Mouse (Mus musculus) heart, adult 18-20 months (tissue): ENCODE measurements around the gene Emx2. TPM values are rescaled to one million over a fixed set of nuclear protein-coding genes. Genes with fewer than 3 reads are reported as not detected.

Experiments used
- DNase-seq, 2 experiments: peaks; one replicate each; pipeline ENCODE4 v3.0.0; 2021 to 2022; ENCODE audit warnings: mixed read lengths in 1 of 2
- total RNA-seq, 2 experiments: library from RNA; stranded (reverse); gene quantifications; 2 replicates each; pipeline ENCODE4 v1.2.3; 2021

The Emx2 gene
- total RNA-seq, 2 experiments from 2014 or later, result 0.10 TPM; not detected in 1

DNA sequence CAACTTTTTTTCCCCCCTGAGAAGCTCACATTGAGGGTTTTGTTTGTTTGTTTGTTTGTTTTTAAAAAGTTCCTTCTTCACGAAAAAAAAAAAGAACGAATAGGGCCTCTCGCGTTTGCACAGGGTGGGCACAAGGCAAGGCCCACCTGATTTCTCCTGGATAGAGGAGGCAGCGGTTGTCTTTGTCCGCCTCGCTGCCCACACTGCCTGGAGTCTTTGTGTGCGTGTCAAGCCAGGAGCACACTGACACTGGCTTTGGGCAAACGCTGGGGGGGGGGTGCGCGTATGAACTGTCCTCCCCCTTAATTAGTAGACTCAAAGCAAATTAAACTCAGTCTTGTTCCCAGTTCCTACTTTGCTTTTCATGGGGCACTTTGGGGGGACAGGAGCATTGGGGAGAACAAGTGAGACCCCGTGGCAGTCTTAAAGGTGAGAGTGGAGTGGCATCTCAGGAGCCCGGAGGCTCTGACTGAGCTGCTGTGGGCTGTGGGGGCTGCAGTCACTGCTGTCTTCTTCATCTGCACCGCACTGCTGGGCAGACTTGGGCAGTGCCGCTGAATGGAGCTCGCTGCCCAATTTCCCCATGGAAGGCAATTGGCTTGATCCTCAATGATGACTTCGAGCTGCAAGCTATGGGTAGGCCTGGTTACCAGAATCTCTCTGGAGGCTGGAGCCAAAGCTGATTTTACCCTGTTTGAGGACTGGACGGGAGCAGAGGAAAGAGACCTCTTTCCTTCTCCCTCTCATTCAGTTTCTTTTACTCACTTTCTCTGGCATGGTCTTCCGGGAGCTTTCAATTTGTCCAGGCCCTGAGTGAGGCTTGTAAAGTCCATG is 4.5 kb downstream of the Emx2 start:
- DNase-seq, result no peak

DNA sequence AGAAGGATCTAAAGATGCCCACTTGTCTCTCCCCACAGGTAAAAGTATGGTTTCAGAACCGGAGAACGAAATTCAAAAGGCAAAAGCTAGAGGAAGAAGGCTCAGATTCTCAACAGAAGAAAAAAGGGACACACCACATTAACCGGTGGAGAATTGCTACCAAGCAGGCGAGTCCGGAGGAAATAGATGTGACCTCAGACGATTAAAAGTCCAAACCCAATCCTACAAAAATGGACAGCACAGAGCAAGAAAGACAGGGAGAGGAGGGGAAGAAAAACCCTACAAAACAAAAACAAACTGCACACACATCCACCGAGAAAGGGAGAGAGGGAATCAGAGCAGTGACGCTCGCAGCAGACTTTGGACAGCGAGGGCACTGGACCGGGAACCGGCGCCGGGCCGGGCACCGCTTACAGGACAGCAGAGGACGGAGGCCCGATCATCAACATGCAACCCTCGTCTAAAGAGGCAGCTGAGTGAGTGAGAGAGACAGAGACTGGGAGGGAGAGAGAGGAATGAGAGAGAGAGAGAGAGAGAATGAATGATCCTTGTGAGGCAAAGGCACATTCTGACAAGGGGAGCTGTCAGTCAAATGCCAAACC is 5.8 kb downstream of the Emx2 start:
- DNase-seq, result no peak

DNA sequence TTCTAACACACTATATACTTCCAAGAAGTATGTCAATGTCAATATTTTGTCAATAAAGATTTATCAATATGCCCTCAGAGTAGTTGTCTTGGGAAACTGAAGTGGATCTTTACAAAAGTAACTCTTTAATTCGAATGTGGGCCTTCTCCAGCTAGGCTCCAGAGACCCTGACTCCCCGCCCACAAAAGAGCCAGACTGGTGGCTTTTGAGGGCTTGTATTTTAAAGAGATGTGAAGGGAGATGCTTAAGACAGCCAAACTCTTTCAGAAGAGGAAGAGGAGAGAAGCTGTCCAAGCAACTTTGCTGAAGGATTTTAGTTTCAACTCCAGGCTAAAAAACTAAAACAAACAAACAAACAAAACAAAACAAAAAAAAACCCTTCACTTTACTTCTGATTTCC is 7.1 kb downstream of the Emx2 start:
- no peak for DNase-seq

DNA sequence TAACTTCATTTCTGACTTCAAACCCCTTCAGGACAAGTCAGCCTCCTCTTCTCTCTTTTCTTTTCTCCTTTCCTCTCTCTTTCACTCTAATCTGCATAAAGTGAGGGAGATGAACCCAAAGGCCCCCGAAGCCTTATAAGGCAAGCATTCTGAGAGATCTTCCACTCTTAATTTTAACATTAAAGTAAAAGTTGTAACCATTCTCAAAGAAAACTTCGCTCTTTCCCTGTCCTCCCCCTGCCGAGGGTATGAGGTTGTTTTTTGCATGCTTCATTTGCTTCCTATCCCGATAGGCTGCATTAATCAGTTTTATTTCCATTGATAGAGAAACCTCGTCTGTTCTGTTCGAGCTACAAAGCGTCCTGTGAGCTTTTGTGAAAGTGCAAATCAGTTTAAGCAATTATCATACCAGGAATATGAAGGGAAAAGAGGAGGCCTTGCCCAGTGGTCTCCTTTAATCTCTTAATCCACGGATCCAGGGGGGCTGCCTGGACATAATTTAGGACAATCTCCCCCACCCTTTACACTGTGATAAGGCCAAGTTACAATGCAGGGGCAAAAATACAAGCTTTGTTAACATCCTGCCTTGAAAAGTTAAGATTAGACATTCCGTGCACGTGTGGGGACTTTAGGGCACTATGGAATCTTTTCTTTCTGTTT is 7.7 kb downstream of the Emx2 start:
- no peak for DNase-seq

DNA sequence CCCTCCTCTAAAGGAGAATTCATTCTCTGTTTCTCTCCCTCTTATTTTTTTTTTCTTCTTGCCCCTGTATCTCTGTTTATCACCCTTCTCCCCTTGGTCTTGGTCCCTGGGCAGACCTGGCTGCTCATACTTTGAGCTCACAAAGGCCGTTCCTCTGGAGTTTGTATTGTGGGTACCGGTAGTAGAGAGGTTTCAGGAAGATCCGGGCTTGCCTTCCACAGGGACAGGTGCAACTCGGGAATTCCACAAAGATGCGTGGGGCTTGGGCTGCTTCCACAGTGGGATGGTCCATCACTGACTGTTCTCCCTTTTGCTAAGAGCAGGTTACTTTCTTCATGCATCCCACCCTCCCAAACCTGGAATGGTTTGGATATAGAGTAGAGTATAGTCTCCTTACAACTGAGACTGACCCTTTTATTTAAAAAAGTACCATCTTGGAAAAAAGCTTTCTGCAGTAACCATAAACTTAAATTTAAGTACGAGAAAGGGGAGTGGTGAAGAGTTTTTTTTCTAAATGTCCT is 8.3 kb downstream of the Emx2 start:
- DNase-seq, result no peak

DNA sequence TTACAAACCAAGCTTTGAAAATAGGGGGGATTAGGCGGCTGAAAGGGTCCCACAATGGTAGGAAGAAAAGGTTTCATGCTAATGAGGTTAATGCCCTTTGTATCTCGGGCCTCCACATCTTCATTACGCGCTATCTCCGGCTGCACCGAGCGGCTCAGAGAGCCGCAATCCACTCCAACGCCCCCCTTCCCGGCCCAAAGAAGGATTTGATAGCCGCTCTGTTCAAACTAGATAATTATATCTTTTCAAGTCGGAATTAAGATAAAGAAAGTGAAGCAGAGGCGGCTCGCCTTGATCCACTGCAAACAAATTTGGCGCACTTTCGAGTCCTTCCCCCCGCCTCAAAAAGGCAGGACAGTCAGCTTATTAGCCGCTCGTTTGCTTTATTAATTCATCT is 8.8 kb downstream of the Emx2 start:
- no peak for DNase-seq

DNA sequence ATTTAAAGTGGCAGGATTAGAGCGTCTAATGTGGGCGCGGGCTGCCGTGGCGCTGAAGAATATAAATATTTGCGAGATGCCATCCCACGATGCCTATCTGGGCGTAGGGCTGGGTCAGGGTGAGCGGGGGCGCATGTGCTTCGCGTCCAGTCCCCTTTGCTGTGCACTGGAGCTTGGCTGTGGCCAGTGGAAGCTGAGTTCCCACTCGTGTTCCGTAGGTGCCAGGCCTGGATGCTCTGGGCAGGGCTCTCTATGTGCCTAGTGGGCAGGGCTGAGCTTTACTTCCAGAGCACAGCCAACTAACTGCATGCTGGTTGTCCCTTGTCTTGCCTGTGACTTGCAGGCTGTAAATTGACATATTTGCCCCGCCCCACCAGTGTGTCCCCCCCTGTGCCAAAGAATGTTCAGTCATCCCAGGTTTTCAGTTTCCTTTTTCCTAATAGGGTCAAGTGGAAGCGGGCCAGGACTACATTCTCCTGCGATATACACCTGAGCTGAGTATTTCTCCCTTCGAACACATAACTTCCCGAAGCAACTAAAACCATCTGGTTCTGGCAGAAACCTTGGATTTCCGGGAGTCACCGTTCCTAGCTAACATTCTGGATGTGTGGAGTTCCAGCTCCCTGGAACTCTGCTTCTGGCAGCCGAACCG is 9.4 kb downstream of the Emx2 start:
- no peak for DNase-seq

DNA sequence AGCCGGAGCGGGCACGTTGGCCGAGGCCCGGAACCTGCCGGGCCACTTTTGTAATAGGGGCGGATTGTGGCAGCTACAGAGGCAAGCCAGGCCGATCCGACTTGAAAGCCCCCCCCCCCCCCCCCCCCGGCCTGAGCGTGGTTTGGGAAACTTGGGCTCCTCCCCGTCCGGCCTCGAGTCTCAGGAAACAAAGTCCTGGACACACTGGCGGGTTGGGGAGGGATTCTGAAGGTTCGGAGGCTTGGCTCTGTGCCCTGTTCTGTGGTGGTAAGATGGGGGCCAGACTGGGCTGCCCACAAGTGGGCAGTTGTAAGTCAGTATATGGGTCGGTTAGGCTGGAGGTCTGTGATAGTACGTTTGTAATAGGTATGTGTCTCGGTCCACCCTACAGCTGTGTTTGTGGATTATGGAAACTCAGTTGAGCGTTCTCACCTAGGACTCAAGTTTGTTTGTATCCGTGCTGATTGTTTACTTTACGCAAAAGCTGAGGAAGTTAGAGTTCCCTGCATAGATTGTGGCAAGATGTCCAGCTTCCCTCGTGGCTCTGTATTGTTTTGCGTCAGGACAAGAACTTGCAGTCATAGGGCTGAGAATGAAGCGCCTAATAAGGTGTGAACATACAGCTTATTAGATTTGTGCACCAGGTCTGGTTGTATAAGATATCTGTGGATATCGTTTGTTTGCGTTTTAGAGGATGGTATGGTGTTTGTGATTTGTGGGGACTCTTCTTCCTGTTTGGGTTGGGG is 10.1 kb downstream of the Emx2 start:
- DNase-seq, result no peak

DNA sequence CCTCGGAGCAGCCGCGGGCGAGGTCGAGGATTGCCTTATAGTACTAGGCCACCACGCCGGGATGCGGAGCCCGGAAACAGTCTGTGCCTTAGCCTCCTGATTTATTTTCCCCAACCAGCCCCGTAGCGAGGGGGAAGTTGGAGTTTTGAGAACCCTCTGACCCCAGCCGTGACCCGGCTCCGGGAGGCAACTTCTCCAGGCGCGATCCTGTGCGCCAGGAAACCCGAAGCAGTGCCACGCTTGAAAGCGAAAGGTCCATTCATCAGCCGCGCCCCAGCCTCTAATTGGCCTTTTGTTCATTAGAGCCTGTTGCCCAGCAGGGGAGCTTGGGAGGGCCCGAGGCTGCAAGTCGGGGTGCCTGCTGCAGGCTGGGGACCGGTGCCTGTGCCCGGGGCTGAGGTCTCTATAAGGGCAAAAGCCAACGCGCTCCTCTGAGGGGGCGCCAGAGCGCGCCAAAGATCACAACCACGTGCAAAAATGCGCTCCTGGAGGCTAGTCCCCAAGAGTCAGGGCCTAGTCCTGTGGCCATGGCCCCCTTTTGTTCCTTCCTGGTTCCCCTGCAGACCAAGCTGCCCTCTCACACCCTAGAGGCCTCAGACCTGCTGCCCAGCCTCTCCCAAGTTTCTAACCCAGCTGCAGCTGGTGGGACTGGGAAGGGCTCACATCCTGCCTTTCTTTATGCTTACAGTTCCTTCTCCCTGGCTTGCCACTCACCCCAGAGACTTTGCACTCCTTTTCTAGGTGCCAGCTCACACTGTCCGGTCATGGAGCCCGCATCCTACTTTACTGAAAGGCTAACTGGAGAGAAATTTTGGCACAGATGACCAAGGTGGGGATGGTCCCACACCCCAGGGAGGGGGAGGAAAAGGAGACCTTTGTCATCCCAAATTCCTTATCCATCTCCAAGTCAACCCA is 11.1 kb downstream of the Emx2 start:
- no peak for DNase-seq

DNA sequence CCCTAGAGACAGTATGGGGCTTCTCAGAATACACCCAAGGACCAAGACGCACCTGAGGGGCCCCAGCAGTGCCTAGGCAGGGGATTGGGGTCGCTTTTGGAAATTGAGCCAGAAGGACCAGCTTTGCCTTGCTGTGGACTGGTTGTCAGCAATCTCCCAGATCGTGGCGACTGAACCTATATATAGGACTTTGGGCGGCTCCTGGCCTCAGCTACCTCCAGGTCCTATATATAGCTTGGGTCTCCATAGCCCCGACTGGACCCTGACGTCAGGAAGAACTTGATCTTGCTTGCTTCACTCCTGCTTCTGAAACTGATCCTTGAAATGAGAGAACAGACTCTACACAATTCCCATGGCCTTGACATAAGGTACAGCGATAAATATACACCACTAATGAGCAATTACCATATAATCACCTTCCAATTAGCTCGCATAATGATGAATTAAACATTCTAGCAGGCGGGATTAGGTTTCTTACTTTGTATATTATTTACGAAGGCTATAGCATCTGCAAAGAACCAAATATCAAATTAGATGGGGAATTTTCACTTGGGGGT is 12.0 kb downstream of the Emx2 start:
- DNase-seq, result no peak

DNA sequence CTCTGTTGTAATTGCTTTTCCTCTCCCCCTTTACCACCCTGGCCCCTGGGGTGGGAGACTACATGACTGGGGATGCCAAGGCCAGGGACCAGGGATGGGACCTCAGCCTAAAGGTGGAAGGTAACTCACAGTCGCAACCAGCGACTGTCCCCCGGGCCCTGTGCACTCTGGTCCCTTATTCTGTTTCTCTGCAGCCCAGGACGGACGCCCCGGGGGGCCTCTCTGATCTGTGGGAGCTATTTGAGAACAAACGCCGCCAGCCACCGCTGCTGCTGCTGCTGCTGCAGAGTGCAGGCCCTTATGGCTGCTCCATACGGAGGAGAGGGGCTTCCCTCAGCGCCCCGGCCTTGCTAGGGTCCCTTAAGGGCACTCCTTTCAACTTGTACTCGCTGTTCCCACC is 12.7 kb downstream of the Emx2 start:
- no peak for DNase-seq

DNA sequence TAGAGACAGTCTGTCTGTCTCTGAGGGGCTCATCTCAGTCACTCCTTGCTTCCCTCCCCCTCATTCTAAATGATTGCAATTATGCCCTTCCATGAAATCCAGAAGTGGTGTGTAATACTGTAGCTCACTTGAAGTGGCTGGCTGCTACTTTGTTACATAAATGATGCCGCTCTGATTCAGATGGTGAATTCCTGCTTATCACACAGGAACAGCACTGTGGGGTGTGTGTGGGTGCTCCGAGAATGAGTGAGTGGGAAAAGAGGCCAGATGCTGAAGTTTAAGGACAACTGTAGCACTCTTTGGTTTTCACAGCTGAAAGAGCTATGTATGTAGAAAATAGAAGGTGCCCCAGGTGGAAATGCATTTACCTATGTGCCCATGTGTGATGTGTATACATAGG is 14.7 kb downstream of the Emx2 start:
- DNase-seq, result no peak

DNA sequence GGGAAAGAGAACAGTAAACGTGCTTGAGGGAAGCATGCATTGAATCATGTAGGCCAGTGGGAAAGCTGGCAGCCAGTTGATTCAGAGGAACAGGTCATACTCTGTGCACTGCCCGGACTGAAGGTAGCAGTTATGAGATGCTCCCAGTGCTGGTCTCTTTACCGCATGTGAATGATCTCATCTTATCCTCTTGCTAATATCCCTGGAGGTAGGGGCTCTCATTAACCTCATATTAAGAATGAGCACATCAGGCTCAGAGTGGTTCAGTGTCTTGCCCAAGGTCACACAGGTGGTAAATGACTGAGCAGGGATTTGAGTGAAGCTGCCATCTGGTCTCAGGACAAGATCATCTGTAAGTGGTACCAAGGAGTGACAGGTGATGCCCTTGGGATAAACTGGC is 21.7 kb downstream of the Emx2 start:
- DNase-seq, result no peak

DNA sequence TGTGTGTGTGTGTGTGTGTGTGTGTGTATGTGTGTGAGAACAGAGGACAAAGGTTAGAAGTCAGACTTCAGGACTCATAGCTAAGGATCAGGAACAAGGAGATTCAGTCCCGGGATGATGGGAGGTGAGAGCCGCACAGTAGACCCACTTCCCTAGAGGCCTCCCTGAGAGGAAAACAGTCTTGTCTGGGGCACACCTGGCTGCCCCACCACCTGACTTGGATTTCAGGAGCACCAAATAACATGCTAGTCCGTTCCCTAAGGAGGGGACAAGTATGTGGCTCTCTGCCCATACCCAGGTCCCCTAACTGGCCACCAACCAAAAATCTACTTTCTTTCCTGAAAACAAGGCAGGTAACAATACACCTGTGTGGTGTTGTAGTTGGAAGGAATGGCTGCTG is 22.4 kb downstream of the Emx2 start:
- DNase-seq, result no peak

DNA sequence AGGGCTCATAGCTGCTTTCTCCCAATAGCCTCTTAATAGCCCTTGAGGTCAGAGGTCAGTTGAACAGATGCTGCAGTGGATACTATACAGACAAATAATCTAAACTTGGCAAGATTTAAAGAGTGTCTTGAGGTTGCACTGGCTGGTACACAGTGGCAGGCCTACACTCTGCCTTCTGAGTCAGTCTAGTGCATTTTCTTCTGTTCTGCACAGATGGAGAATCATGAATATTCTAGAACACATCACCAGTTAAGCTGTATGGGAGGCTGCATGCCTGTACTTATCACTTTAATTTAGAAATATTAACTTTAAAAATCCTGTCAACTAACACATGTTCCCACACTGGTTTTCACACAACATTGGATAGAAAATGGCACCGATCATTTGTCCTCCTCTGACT is 34.1 kb downstream of the Emx2 start:
- no peak for DNase-seq

DNA sequence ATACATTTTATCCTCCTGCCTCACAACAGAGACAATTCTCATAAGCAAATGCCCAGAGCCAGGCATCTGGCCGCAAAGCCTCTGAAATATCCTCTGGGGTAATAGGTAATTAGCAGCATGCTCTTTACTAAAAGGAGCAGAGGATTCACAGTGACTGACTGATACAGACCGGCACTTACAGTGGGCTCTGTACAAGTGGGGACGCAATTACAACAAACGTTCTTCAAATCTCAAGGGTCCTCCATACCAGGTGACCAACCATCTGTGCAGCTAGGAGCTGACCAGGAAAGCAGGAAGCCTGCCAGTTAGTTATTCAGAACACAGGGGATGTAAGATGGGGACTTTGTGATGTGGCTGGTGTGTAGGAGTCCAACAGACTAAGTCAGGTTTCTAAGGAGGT is 38.7 kb downstream of the Emx2 start:
- DNase-seq, result no peak

DNA sequence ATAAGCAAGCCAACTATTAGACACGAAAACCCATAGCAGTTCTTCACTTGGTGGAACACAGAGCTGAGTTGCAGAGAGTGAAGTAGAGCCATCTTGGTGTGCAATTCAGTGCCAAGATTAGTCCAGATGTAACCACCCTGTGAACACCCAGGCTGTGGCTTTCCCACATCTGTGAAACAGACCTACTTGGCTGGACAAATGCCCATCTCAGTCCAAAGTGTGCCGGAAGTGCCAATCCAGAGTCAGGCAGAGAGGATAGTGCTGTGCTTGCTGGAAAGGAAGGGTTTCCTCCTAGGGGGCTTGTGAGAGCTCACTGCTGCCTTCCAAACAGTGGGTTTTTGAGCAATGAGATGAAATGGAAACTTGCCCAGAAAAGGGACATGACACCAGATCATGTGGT is 50.7 kb downstream of the Emx2 start:
- DNase-seq, result no peak

DNA sequence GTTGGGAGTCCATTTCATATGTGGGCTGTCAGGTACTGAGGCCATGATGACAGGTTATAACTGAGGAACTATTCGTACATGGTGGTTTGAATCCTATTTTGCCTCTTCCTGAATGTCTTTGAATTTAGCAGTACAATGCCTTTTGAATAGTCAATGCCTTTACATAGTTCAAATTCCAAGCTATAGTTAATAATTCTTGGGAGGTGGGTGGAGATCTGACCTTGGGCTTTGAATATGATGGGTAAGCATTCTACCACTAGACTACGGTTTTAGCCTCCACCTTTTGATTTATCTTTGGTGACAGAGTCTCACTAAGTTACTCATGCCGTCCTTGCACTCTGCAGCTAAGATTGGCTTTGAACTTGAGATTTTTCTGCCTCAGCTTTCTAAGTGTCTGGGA is 55.0 kb downstream of the Emx2 start:
- no peak for DNase-seq
